Mouse (Mus musculus) thymus, postnatal 25 days (tissue): Measurements from ENCODE around the gene Tjap1.

ENCODE experiments used
- DNase-seq: peaks from one replicate; pipeline ENCODE4 v3.0.0; 2022

Gene Tjap1

DNA sequence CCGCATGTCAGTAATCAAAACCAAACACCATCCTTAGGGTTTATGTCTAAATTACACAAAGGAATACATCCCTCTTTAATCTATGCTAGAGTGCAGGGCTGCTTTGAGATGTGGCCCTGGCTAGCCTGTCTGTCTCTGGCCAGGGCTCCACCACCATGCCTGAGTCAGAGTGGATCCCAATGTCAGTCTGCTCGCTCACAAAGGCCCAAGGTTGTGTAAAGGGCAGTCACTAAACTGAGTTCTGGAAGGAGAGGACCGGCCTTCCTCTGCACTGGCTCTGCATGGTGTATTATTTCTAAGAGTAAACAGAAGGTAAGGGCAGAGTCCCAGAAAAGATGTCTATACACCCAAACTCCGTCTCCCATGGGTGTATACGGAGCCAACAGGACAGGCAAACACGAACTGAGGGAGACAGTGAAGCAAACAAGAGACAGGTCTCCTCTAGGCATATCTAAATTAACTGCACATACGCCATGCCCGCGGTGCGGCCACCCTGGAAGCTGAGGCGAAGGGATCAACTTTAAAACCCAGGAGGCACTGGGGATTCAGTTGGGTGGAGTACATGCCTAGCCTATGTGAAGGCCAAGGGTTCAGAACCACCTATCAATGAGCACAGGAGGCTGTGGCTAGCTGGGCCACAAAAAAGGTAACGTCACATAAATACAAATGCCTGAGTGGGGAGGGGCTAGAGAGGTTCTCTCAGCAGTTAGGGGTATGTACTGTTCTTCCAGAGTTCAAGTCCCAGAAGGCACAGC is 4.6 kb downstream of the Tjap1 start:
- DNase-seq, result no peak

GRCm38 (mm10) chr17:46277586-46277985 is 5.2 kb downstream of the Tjap1 start:
- DNase-seq, result no peak

- DNase-seq, result no peak
Observed at GRCm38 (mm10) chr17:46275506-46275905, 7.3 kb downstream of the Tjap1 start.

GRCm38 (mm10) chr17:46275034-46275433 is 7.8 kb downstream of the Tjap1 start:
- no peak for DNase-seq

DNA sequence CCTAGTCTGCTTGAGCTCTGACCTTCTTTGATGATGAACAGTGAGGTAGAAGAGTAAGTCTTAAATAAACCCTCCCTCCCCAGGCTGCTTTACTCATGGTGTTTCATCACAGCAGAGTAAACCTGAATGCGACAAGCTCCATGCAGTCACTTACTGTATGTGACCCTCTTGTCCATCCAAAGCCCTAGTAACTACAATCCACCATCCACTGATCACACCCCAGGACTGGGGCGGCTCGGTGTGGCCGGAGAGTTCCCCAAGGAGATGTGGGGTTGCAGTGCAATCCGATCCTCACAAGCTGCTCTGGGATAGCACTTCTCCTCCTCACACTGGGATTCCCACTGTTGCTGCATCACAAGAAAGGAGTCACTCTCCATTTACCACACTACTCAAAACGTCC is 8.4 kb downstream of the Tjap1 start:
- no peak for DNase-seq

DNA sequence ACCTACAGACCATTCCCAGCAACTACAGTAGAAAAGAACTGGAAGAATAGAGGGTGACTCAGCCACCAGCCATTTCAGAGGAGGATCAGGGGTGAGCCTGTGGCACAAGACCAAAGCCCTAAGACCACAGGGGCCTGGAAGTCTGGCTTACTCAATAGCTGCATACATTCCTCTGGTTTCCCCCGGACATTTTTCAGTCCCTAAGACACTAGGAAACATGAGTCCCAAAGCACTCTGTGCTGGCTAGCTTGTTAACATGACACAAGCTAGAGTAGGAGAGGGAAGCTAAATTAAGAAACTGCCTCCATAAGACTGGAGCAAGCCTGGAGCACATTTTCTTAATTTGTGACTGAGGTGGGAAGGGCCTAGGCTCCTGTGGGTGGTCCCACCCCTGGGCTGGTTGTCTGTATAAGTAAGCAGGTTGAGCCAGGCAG is 9.0 kb downstream of the Tjap1 start:
- DNase-seq, result no peak

DNA sequence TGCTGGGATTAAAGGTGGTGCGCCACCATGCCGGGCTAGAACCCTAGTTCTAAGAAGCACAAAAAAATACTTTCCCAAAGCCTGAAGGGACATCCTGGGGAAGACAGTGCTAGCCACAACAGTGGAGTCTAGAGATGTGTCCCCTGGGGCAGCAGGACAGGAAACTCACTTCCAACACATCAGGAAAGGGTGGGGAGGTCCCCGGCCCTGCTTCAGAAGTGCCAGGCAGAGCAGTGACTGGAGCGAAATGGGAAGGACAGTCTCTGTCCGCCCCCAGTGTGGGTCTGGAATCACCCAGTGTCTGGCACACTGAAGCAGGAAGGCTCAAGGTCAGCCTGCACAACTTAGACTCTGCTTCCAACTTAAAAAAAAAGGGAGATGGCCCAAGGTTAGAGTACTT is 10.2 kb downstream of the Tjap1 start:
- DNase-seq, result no peak

- DNase-seq, result no peak
Observed at GRCm38 (mm10) chr17:46272058-46272457, 10.8 kb downstream of the Tjap1 start.

DNA sequence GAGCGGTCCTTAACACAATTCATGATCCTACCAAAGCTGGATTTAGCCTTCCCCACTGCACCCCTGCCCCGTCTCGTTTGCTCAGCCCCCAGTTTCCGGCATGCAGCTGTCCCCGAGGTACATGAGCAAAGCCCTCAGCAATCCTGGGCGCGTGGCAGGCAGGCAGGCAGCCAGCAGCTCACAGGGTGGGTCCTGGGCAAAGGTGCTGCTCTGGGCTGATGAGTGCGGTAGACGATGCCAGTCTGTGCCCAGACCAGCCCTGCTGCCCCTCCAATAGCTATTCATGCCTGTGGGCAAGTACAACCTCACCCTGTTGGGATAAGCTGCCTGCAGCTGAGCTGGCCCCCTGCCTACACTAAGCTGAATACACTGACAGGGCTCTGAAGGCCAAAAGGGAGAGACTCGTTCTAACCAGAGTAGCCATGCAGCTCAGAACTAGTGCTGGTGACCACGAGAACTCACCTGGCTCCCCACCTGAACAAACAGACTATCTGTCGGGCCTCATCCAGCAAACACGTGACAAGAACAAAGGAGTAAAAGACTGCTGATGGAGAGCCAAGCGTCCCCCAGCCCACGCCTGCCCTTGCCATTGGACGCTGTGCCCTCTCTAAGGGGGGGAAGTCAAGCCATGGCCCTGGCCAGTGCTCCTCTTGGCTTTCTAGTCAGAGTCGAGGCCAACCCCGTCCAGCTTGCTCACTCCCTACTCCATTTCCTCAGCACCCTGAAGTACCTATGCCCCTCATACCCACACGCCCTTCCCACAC is 12.9 kb downstream of the Tjap1 start:
- no peak for DNase-seq

DNA sequence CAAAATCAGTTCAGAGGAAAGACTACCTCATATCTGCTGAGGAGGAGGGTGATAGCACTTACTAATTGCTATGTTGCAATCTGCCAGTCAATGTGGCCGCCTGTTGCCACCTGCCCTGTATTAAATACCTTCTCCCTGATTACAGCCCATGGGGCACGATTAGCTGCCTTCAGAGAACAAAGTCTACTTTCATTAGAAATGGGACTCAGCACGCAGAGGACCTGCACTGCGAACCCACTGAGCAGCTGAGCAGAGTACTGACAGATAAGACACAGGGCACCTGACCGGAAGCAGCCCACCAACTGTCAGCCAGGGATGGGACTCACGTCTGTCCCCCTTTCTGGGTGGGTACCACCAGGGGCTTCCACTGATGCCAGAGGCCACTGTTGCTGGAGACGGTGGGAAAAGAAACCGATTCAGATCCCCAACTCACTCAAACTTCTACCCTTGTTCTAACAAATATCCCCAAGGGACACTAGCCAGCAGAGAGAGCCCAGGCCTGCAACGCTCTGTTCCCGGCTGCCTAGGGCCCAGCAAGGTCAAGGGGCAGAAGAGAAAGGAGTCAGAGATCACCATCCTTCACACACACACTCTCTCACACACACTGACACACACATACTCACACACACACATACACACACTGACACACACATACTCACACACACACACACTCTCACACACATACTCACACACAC is 14.7 kb downstream of the Tjap1 start:
- no peak for DNase-seq

GRCm38 (mm10) chr17:46267511-46267910 is 15.3 kb downstream of the Tjap1 start:
- no peak for DNase-seq

DNA sequence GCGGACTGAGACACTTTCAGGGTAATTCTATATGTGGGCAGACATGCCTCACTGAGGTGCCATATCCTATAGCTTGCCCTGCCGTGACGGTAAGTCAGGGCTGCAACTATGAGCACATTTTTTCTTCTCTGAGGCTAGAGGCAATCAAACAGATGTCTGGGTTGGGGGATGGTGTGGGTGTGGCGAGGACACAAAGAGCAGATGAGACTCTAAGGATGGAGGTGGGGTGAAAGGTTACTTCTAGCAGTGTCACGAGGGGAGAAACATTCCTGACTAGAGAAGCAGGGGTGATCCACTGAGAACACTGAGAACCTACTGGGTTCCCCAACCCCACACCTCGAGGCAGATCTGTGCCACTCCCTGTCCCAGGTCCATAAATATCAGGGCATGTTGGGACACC is 15.8 kb downstream of the Tjap1 start:
- no peak for DNase-seq

DNA sequence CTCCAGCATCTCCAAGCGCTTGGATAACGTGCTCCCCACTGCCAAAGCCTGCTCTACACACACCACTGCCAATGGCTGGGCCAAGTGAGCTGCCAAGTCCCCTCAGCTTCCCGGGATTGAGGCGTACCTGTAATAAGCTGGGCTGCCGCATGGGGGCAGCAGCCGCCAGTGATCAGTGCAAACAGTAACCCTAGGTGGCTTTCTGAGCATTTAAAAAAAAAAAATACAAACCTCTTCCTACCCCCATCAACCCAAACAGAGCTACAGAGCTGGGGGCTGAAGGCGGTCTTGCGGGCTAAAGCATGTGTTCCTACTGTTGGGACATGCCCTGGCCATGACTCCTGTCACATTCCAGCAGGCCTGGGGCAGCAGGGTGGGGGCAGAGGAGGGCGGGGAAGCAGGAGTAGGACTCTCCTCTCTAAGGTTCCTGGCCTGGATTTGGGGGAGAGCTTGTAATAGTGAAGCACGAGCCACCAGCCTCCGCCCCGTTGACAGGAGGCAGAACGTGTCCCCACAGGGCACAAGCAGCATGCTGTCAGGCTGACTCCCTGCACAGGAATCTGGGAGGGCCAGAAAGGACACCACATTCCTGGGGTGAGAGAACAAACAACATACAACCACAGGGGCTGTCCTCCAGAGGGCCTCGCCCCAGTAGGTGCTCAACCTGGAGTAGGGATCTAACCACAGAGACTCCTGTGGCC is 16.8 kb downstream of the Tjap1 start:
- DNase-seq, result peak; percentile 78

DNA sequence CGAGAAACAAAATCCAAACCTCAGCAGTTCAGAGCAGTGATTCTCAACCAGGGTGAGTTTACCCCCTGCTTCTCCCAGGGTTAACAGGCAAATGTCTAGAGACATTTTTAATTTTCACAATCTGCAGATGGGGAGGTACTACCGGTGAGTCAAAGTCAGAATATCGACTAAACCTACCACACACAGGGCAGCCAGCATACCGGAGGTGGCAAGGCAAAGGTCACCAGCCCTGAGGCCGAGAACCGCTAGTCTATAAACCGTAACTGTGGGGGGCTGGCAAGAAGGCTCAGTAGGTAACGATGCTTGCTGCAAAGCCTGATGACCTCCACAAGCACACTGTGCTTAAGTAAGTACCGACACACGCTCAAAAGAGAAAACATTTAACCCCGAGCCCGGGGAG is 17.3 kb downstream of the Tjap1 start:
- no peak for DNase-seq

GRCm38 (mm10) chr17:46262201-46262694 is 20.6 kb downstream of the Tjap1 start:
- DNase-seq, result no peak

GRCm38 (mm10) chr17:46259675-46260074 is 23.2 kb downstream of the Tjap1 start:
- no peak for DNase-seq

GRCm38 (mm10) chr17:46258279-46259053 is 24.4 kb downstream of the Tjap1 start:
- DNase-seq, result no peak

DNA sequence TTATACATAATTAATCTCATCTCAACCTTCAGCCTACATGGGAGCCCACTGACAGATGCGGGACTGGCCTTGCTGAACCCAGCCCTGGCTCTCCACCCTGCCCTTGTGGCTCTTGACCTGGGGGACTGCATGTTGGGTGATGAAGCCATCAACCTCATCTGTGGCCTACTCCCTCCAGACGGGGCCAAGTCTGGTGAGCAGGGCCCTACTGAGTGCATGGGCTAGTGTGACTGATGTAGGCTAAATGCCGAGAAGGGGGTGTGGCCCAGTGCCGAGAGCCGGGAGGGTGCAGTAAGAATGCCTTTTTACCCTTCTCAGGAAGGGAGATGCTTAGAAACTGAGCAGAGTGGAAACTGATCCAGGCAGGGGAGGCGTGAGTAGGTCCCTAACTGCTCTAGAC is 27.7 kb downstream of the Tjap1 start:
- no peak for DNase-seq

- DNase-seq, result no peak
Observed at GRCm38 (mm10) chr17:46254106-46254505, 28.7 kb downstream of the Tjap1 start.

DNA sequence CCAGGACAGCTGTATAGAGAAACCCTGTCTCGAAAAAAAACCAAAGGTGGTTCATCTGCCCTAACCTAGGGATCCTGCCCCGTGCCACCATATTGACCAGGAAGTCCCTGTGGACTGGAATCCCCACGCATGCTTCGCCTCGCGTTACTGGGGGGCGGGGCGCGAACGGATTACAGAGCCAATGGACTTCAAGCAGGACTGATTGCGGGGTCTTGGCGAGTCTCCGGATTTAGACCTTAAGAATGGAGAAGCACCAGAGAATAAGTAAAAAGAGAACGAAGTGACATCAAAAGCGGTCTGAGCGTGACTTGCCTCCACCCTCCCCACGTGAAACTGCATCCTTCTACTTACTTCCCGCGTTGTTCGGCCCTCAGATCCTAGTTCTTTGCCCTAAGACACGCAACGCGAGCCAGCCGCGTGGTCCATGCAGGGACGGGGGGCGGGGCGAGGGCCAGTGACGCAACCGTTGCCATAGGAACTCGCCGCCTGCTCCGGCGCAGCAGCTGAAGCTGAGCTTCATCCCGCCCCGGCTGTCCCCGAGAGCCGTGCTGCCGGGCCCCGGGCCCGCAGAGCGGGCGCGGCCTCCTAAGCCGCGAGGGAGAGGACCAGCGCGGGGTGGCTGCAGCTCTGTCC is 29.3 kb downstream of the Tjap1 start, which contains the start of gene Lrrc73:
TSS of gene Lrrc73 (plus strand) at position 80 of the 633 bp plus-strand sequence.
- DNase-seq, result peak; percentile 87
